Mouse (Mus musculus) testis, adult 2 months (tissue): ENCODE results near the gene Shkbp1.

ENCODE experiments used
- CTCF ChIP-seq: fragments of 200-500 bp; IDR thresholded peaks from 2 replicates; pipeline ENCODE4 v1.5.1; 2012; ENCODE audit warnings: low read depth, mild to moderate bottlenecking, inconsistent platforms, low read length, moderate library complexity; ENCODE audit not compliant: control insufficient read depth, insufficient read depth, insufficient replicate concordance
- POLR2A ChIP-seq: fragments of 200-500 bp; IDR thresholded peaks from 2 replicates; pipeline ENCODE4 v1.6.1; 2012; ENCODE audit warnings: low read depth, mild to moderate bottlenecking, inconsistent platforms, low read length, moderate library complexity; ENCODE audit not compliant: control insufficient read depth

GRCm38 (mm10) chr7:27389213-27389612 lies 33.4 kb upstream of the Shkbp1 start:
- no peak for TF ChIP-seq CTCF
- TF ChIP-seq POLR2A, result no peak
